Mouse (Mus musculus): ENCODE measurements around the gene Tspyl3. TPM values are rescaled to one million over a fixed set of nuclear protein-coding genes. Genes with fewer than 3 reads are reported as not detected.

Gene Tspyl3
- total and polyA plus RNA-seq, 2 experiments = 0.37 to 0.43 TPM

DNA sequence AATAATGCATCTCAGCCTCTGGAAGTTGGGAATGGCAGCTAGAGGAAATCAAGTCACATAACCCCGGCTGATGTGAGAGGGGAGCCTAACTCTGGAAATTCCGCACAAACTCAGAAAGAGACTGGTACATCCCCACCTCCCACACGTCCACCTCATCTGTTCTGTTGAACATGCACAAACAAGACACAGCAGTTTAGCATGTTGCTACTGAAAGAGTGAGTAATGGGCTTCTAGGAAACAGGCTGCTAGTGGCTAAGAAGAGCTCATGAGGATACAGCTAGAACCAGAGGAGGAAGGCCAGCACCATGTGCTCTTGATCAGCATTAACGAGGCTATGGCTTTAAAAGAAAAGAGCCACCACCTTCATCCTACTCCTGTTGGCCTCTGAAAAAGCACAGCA lies 12.7 kb upstream of the Tspyl3 start:
- Histone ChIP-seq H3K27me3 (ENCODE audit: control insufficient read depth, insufficient read depth, low read length) (no peaks in the 10 kb centered on the region), H3K9ac (ENCODE audit: low read depth, low read length) (no peak overlapping the region), H3K4me3 (ENCODE audit: insufficient read depth, low read depth, low read length) (no peak overlapping the region), H3K4me1 (ENCODE audit: control insufficient read depth, insufficient read depth, low read length) (peaks cover 17% of the 10 kb centered on the region), H3K36me3 (ENCODE audit: control insufficient read depth, insufficient read depth, low read length) (peaks cover 17% of the 10 kb centered on the region), H3K79me2 (ENCODE audit: control insufficient read depth, insufficient read depth, low read length) (peaks cover 14% of the 10 kb centered on the region; the same call in 1 of the 2 replicates), H3K27ac (replicated peaks; ENCODE audit: insufficient read depth, low read depth, low read length) (no peak overlapping the region)
- 73% methylated on average over 4 of the region's 4 CpGs for WGBS
- no peak for TF ChIP-seq CTCF (IDR thresholded peaks at IDR 0.05; ENCODE audit: low read depth, low read length)
- TF ChIP-seq POLR2A (IDR thresholded peaks at IDR 0.05; ENCODE audit: extremely low read depth, insufficient read depth, low read length) = no peak
- no peak for DNase-seq (ENCODE audit: extremely low read depth, low read depth, low spot score)

DNA sequence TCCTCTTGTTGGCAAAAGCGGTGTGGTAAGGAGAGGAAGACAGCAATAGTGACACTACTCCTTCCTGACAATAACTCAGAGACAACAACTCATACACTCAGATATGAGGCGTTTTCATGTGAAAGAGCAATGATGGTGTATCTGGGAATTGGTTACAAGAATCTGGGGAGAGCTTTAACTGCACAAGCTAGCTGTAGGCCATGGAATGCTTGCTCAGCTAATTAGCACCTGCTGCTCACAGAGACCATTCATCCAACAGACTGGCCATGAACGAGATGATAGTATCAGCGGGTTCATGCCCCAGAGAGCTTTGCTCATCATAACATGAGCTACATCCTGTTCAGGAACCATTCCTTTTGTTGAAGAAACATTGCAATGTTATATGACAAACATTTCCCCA lies 12.0 kb upstream of the Tspyl3 start:
- WGBS = 67% methylated on average over 4 of the region's 4 CpGs
- H3K9ac ChIP-seq (ENCODE audit: low read depth, low read length) = no peak overlapping the region

DNA sequence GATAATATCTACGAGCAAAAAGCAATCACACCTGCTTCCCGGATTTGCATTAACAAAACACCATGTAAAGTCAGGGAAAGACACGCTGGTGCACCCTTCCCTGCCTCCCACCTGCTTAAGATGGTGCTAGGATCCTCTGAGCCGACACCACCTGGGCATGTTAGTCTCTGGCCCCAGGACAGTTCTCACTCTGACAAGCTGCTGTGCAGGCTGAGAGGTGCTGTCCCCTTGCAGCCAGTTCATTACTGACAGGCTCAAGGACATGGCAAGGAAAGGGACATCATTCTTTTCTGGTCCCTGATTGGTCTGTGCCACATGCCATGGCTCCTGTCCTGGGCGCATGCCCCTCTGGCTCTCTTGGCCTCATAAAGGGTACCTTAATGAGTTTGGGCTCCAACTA lies 3.3 kb upstream of the Tspyl3 start:
- H3K27ac ChIP-seq (replicated peaks; ENCODE audit: insufficient read depth, low read depth, low read length) = no peak overlapping the region
- H3K4me1 ChIP-seq (ENCODE audit: control insufficient read depth, insufficient read depth, low read length) = no peaks in the 10 kb centered on the region
- 91% methylated on average over 5 of the region's 5 CpGs for WGBS

More for the DNA sequence above, 12.0 kb upstream of the Tspyl3 start:
- no peak for TF ChIP-seq CTCF (IDR thresholded peaks at IDR 0.05; ENCODE audit: low read depth, low read length)
- no peak for TF ChIP-seq POLR2A (IDR thresholded peaks at IDR 0.05; ENCODE audit: extremely low read depth, insufficient read depth, low read length)
- DNase-seq (ENCODE audit: extremely low read depth, low read depth, low spot score) = no peak
- H3K79me2 ChIP-seq (ENCODE audit: control insufficient read depth, insufficient read depth, low read length) = peaks cover 14% of the 10 kb centered on the region; the same call in 1 of the 2 replicates
- H3K4me3 ChIP-seq (ENCODE audit: insufficient read depth, low read depth, low read length) = no peak overlapping the region
- no peak overlapping the region for H3K27ac ChIP-seq (replicated peaks; ENCODE audit: insufficient read depth, low read depth, low read length)
- peaks cover 17% of the 10 kb centered on the region for H3K4me1 ChIP-seq (ENCODE audit: control insufficient read depth, insufficient read depth, low read length)
- no peaks in the 10 kb centered on the region for H3K27me3 ChIP-seq (ENCODE audit: control insufficient read depth, insufficient read depth, low read length)
- H3K36me3 ChIP-seq (ENCODE audit: control insufficient read depth, insufficient read depth, low read length) = peaks cover 19% of the 10 kb centered on the region

DNA sequence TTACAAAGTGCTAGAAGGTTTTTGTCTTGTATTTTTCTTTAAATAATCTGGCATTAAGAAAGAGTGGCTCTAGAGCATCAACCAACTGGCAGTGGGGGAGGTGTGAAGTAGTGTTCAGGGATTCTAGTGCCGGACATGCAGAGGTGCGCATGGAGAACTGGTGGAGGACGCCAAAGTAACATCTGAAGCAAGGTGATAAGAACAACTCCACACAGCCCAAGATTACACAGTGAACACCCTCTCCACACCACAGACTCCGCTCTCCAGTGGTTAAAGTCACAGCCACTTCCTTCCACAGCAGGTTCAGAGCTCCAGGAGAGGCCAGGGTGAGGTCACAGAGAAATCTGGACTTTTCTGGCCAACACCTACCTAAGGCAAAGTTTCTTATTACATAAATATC lies 2.7 kb upstream of the Tspyl3 start:
- no peak for DNase-seq (ENCODE audit: extremely low read depth, low read depth, low spot score)
- Histone ChIP-seq H3K79me2 (ENCODE audit: control insufficient read depth, insufficient read depth, low read length) (no peaks in the 10 kb centered on the region), H3K27ac (replicated peaks; ENCODE audit: insufficient read depth, low read depth, low read length) (no peak overlapping the region), H3K36me3 (ENCODE audit: control insufficient read depth, insufficient read depth, low read length) (peaks cover 9% of the 10 kb centered on the region; the same call in 1 of the 2 replicates), H3K4me3 (ENCODE audit: insufficient read depth, low read depth, low read length) (no peak overlapping the region), H3K4me1 (ENCODE audit: control insufficient read depth, insufficient read depth, low read length) (no peaks in the 10 kb centered on the region), H3K9ac (ENCODE audit: low read depth, low read length) (no peak overlapping the region), H3K27me3 (ENCODE audit: control insufficient read depth, insufficient read depth, low read length) (no peaks in the 10 kb centered on the region)
- TF ChIP-seq CTCF (IDR thresholded peaks at IDR 0.05; ENCODE audit: low read depth, low read length) (no peak), POLR2A (IDR thresholded peaks at IDR 0.05; ENCODE audit: extremely low read depth, insufficient read depth, low read length) (no peak)
- 91% methylated on average over 4 of the region's 4 CpGs for WGBS

More for the DNA sequence above, 3.3 kb upstream of the Tspyl3 start:
- Histone ChIP-seq H3K79me2 (ENCODE audit: control insufficient read depth, insufficient read depth, low read length) (no peaks in the 10 kb centered on the region), H3K36me3 (ENCODE audit: control insufficient read depth, insufficient read depth, low read length) (peaks cover 13% of the 10 kb centered on the region; the same call in 1 of the 2 replicates), H3K27me3 (ENCODE audit: control insufficient read depth, insufficient read depth, low read length) (no peaks in the 10 kb centered on the region), H3K4me3 (ENCODE audit: insufficient read depth, low read depth, low read length) (no peak overlapping the region), H3K9ac (ENCODE audit: low read depth, low read length) (no peak overlapping the region)
- TF ChIP-seq CTCF (IDR thresholded peaks at IDR 0.05; ENCODE audit: low read depth, low read length) (no peak), POLR2A (IDR thresholded peaks at IDR 0.05; ENCODE audit: extremely low read depth, insufficient read depth, low read length) (no peak)
- DNase-seq (ENCODE audit: extremely low read depth, low read depth, low spot score) = no peak

DNA sequence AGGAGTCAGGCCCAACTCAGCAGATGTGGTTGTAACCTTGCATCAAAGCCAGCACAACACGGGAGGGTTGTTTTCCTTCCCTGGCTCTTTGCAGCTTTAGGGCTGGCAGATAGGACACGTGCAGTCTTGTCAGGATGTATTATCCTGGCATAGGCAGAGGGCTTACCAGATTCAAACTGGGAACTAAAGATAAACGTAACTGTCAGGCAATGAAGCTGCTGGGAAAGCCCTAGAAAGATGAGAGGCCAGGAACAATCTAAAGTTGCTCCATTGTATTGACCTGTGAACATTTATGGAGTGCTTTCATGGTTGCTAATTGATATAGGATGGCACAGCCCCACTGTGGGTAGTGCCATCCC lies 333 bp upstream of the Tspyl3 start:
- Histone ChIP-seq H3K9ac (ENCODE audit: low read depth, low read length) (peak overlapping the region; percentile 83; the same call in 1 of the 2 replicates), H3K4me3 (ENCODE audit: insufficient read depth, low read depth, low read length) (peak overlapping the region; percentile 94), H3K27me3 (ENCODE audit: control insufficient read depth, insufficient read depth, low read length) (no peaks in the 10 kb centered on the region), H3K4me1 (ENCODE audit: control insufficient read depth, insufficient read depth, low read length) (no peaks in the 10 kb centered on the region), H3K79me2 (ENCODE audit: control insufficient read depth, insufficient read depth, low read length) (no peaks in the 10 kb centered on the region), H3K27ac (replicated peaks; ENCODE audit: insufficient read depth, low read depth, low read length) (no peak overlapping the region), H3K36me3 (ENCODE audit: control insufficient read depth, insufficient read depth, low read length) (no peaks in the 10 kb centered on the region; the same call in 1 of the 2 replicates)
- DNase-seq (ENCODE audit: extremely low read depth, low read depth, low spot score) = no peak
- TF ChIP-seq POLR2A (IDR thresholded peaks at IDR 0.05; ENCODE audit: extremely low read depth, insufficient read depth, low read length) (no peak), CTCF (IDR thresholded peaks at IDR 0.05; ENCODE audit: low read depth, low read length) (no peak)
- WGBS = 33% methylated on average over 3 of the region's 3 CpGs

DNA sequence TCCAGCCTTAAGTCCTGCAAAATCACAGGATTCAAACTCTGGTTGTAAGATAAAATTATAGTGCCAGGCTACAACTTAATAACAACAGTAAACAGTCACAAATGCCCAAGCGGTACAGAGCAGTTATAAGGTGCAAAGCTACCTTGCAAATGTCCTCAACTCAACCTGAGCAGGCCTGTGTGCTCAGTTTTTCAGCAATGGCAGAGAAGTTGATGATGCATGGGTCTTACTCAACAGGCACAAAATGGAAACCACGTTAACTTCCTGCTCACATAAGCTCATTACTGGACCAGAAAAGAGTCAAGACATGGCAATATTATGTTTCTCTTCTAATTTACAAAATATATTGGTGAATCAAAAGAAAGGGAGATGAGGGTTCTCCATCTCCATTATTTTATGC lies 2.7 kb downstream of the Tspyl3 start:
- 89% methylated on average over 2 of the region's 2 CpGs for WGBS
- H3K27me3 ChIP-seq (ENCODE audit: control insufficient read depth, insufficient read depth, low read length) = no peaks in the 10 kb centered on the region
- no peak overlapping the region for H3K9ac ChIP-seq (ENCODE audit: low read depth, low read length)
- H3K79me2 ChIP-seq (ENCODE audit: control insufficient read depth, insufficient read depth, low read length) = no peaks in the 10 kb centered on the region
- no peak for TF ChIP-seq POLR2A (IDR thresholded peaks at IDR 0.05; ENCODE audit: extremely low read depth, insufficient read depth, low read length)
- no peak for TF ChIP-seq CTCF (IDR thresholded peaks at IDR 0.05; ENCODE audit: low read depth, low read length)
- no peaks in the 10 kb centered on the region for H3K4me1 ChIP-seq (ENCODE audit: control insufficient read depth, insufficient read depth, low read length)
- no peaks in the 10 kb centered on the region for H3K36me3 ChIP-seq (ENCODE audit: control insufficient read depth, insufficient read depth, low read length)
- H3K27ac ChIP-seq (replicated peaks; ENCODE audit: insufficient read depth, low read depth, low read length) = no peak overlapping the region
- no peak for DNase-seq (ENCODE audit: extremely low read depth, low read depth, low spot score)
- no peak overlapping the region for H3K4me3 ChIP-seq (ENCODE audit: insufficient read depth, low read depth, low read length)
